Mouse (Mus musculus) right cerebral cortex, adult 2 months (tissue): ENCODE results near the gene Dnajc8.
A peak's percentile ranks its signal among the peaks of the same experiment; 100 is the strongest.

Source experiments
- DNase-seq, 2 experiments: peaks; one replicate each; pipeline ENCODE4 v3.0.0; 2021 to 2022; ENCODE audit warnings: low spot score in 2 of 2

Dnajc8 gene

GRCm38 (mm10) chr4:132535406-132536121 is at the start of gene Dnajc8:
Gene Dnajc8, plus strand, starts transcription at chr4:132535550.
- DNase-seq, result peak; percentile 92 to 96

GRCm38 (mm10) chr4:132488521-132488920 is 46.8 kb upstream of the Dnajc8 start:
- DNase-seq, result no peak

GRCm38 (mm10) chr4:132488976-132489375 is 46.4 kb upstream of the Dnajc8 start:
- no peak for DNase-seq

GRCm38 (mm10) chr4:132490273-132491010 is 44.9 kb upstream of the Dnajc8 start:
- no peak for DNase-seq

- DNase-seq, result no peak
Observed at GRCm38 (mm10) chr4:132491057-132491456, 44.3 kb upstream of the Dnajc8 start.

- no peak for DNase-seq
Observed at GRCm38 (mm10) chr4:132491748-132492147, 43.6 kb upstream of the Dnajc8 start.

GRCm38 (mm10) chr4:132492178-132493060 is 42.9 kb upstream of the Dnajc8 start:
- no peak for DNase-seq

GRCm38 (mm10) chr4:132494271-132494918 is 41.0 kb upstream of the Dnajc8 start:
- DNase-seq, result no peak

- DNase-seq, result no peak
Observed at GRCm38 (mm10) chr4:132501639-132502038, 33.7 kb upstream of the Dnajc8 start.

- DNase-seq, result no peak
Observed at GRCm38 (mm10) chr4:132503344-132503743, 32.0 kb upstream of the Dnajc8 start.

- DNase-seq, result no peak
Observed at GRCm38 (mm10) chr4:132505034-132505738, 30.2 kb upstream of the Dnajc8 start.

- no peak for DNase-seq
Observed at GRCm38 (mm10) chr4:132505800-132506199, 29.6 kb upstream of the Dnajc8 start.

- no peak for DNase-seq
Observed at GRCm38 (mm10) chr4:132506250-132506649, 29.1 kb upstream of the Dnajc8 start.

- no peak for DNase-seq
Observed at GRCm38 (mm10) chr4:132507210-132507609, 28.1 kb upstream of the Dnajc8 start.

- peak; percentile 56 to 58 for DNase-seq
Observed at GRCm38 (mm10) chr4:132509621-132510296, 25.6 kb upstream of the Dnajc8 start.

- peak; percentile 97 to 98 for DNase-seq
Observed at GRCm38 (mm10) chr4:132510352-132510798, 25.0 kb upstream of the Dnajc8 start, which contains the start of gene Sesn2. Gene Sesn2, minus strand, starts transcription at chr4:132510501.

GRCm38 (mm10) chr4:132512080-132512479 is 23.3 kb upstream of the Dnajc8 start:
- no peak for DNase-seq

GRCm38 (mm10) chr4:132513395-132514273 is 21.7 kb upstream of the Dnajc8 start:
- DNase-seq, result no peak

- peak; percentile 83 to 87 for DNase-seq
Observed at GRCm38 (mm10) chr4:132514555-132515135, 20.7 kb upstream of the Dnajc8 start.
